8 mouse cellular contexts compared by ENCODE assay signal in genomic region chr1:171063569-171064490, GRCm38 (mm10). TPM values are rescaled to one million over a fixed set of nuclear protein-coding genes. Genes with fewer than 3 reads are reported as not detected.
DNase-seq lines count a peak whose midpoint lies in the region; ATAC-seq and TF ChIP-seq lines count a peak whose summit lies in the region.
"Not testable (repeated sequence)": the region's sequence is repeated elsewhere in the genome, so short reads cannot be mapped to it uniquely, and the experiment has no call there.

No protein-coding gene starts in this region.

- H3K27me3 ChIP-seq in MEL (ENCODE audit: control insufficient read depth in 1 of 2, insufficient read depth in 2 of 2, low read length in 2 of 2): not testable (repeated sequence)
- peaks cover 43% of the 10 kb centered on the region for H3K27me3 ChIP-seq in embryonic facial prominence, embryonic 10.5 days (replicated peaks; ENCODE audit: low read depth, poor library complexity, severe bottlenecking)
- peaks cover 28% of the 10 kb centered on the region for H3K27me3 ChIP-seq in hindbrain, embryonic 15.5 days
- peaks cover 12% of the 10 kb centered on the region; the same call in 1 of the 2 replicates for H3K27me3 ChIP-seq in lung, postnatal 0 days (replicated peaks; ENCODE audit: insufficient read depth, low read length)

- H3K9ac ChIP-seq in MEL (ENCODE audit: control insufficient read depth, low read depth, low read length, poor library complexity, severe bottlenecking): peak overlapping the region; percentile 47
- H3K9ac ChIP-seq in hindbrain, embryonic 15.5 days; lung, postnatal 0 days (replicated peaks; ENCODE audit: low read depth): not testable (repeated sequence)

- not testable (repeated sequence) for TF ChIP-seq EP300 in MEL (IDR thresholded peaks at IDR 0.05; ENCODE audit: low read depth in 1 of 2, low read length in 2 of 2); lung, postnatal 0 days (IDR thresholded peaks at IDR 0.05)

- peak overlapping the region; percentile 13 to 45 for H3K4me3 ChIP-seq in MEL (ENCODE audit: control insufficient read depth in 1 of 2, insufficient read depth in 1 of 2, low read depth in 2 of 2, low read length in 2 of 2)
- H3K4me3 ChIP-seq in embryonic facial prominence, embryonic 10.5 days: peak overlapping the region; percentile 46
- H3K4me3 ChIP-seq in hindbrain, embryonic 15.5 days: peak overlapping the region; percentile 27
- H3K4me3 ChIP-seq in lung, postnatal 0 days (ENCODE audit: low read depth, low read length): peak overlapping the region; percentile 29

- not testable (repeated sequence) for TF ChIP-seq CTCF in MEL (IDR thresholded peaks at IDR 0.05 in 2 of 3, conservative IDR thresholded peaks at IDR 0.05 in 1 of 3; ENCODE audit: control insufficient read depth in 1 of 3, insufficient read depth in 1 of 3, low read depth in 2 of 3, low read length in 3 of 3, poor library complexity in 1 of 3, severe bottlenecking in 1 of 3); lung, postnatal 0 days (IDR thresholded peaks at IDR 0.05)

- H3K27ac ChIP-seq in MEL (ENCODE audit: control insufficient read depth, low read depth, low read length): peak overlapping the region; percentile 25; the same call in 1 of the 2 replicates
- not testable (repeated sequence) for H3K27ac ChIP-seq in embryonic facial prominence, embryonic 10.5 days (replicated peaks); hindbrain, embryonic 15.5 days (replicated peaks); lung, postnatal 0 days (ENCODE audit: low read length)

- H3K4me1 ChIP-seq in MEL (ENCODE audit: control insufficient read depth in 1 of 2, insufficient read depth in 2 of 2, low read length in 2 of 2); hindbrain, embryonic 15.5 days (replicated peaks); lung, postnatal 0 days (ENCODE audit: insufficient read depth, low read depth, low read length): not testable (repeated sequence)
- H3K4me1 ChIP-seq in embryonic facial prominence, embryonic 10.5 days: peaks cover 13% of the 10 kb centered on the region

- not testable (repeated sequence) for H3K36me3 ChIP-seq in MEL (ENCODE audit: control insufficient read depth in 1 of 2, insufficient read depth in 2 of 2, low read length in 2 of 2); embryonic facial prominence, embryonic 10.5 days (replicated peaks); hindbrain, embryonic 15.5 days; lung, postnatal 0 days (ENCODE audit: insufficient read depth, low read length)

- 9% methylated on average over 42 of the region's 61 CpGs for WGBS in embryonic facial prominence, embryonic 10.5 days
- 8% methylated on average over 42 of the region's 61 CpGs for WGBS in hindbrain, embryonic 15.5 days
- 8% methylated on average over 37 of the region's 61 CpGs for WGBS in lung, postnatal 0 days

- not testable (repeated sequence) for H3K9me3 ChIP-seq in MEL (replicated peaks; ENCODE audit: insufficient read depth, low read length); embryonic facial prominence, embryonic 10.5 days; hindbrain, embryonic 15.5 days; lung, postnatal 0 days (ENCODE audit: low read length)

- H3K79me2 ChIP-seq in MEL (ENCODE audit: control insufficient read depth, insufficient read depth, low read length, poor library complexity): not testable (repeated sequence)

- intact Hi-C loops in gastrocnemius, postnatal 14 days (cut with DNase I; ENCODE audit: low total_unique reads): not testable (repeated sequence)

- H3K4me2 ChIP-seq in hindbrain, embryonic 15.5 days: peak overlapping the region; percentile 45
- H3K4me2 ChIP-seq in lung, postnatal 0 days (replicated peaks; ENCODE audit: low read depth, low read length): peak overlapping the region; percentile 40

- not testable (repeated sequence) for DNase-seq in MEL (ENCODE audit: low read depth, low spot score); lung, postnatal 0 days (ENCODE audit: low spot score)
- DNase-seq in embryonic facial prominence, embryonic 10.5 days (ENCODE audit: low spot score): peak; percentile 61
- peak; percentile 30 for DNase-seq in gastrocnemius, postnatal 14 days
- peak; percentile 64 to 68 for DNase-seq in layer of hippocampus, postnatal 36 days
- DNase-seq in testis, postnatal 14 days (ENCODE audit: low spot score): peak; percentile 70

- TF ChIP-seq POLR2A in MEL (IDR thresholded peaks at IDR 0.05; ENCODE audit: control insufficient read depth in 1 of 2, insufficient read depth in 1 of 2, low read depth in 1 of 2, low read length in 2 of 2, poor library complexity in 1 of 2): not testable (repeated sequence)

- TF ChIP-seq RAD21 in MEL (IDR thresholded peaks at IDR 0.05; ENCODE audit: low read depth, low read length): not testable (repeated sequence)

- ATAC-seq in hindbrain, embryonic 15.5 days (ENCODE audit: low FRiP score, low read depth): peak; percentile 71
- peak; percentile 76 for ATAC-seq in lung, postnatal 0 days
- ATAC-seq in neutrophil, adult 5-6 weeks (ENCODE audit: extremely low read depth, insufficient number of reproducible peaks, low FRiP score, poor library complexity, severe bottlenecking): peak; percentile 27

RNA-seq across cellular contexts. Expression of gene Fcgr3, which starts 0.9 kb away (rescaled TPM):
- total RNA-seq in MEL (2012; rRNA removed): 0.39 and 0.62 TPM in 2 replicates
- polyA plus RNA-seq in MEL (2012; ENCODE audit: insufficient read depth in 1 of 2, insufficient read length in 2 of 2, low read depth in 1 of 2, low replicate concordance in 2 of 2, missing spikeins in 1 of 2): 1 to 10 TPM in 1 of 2 experiments, not detected in 1; 6.1 TPM
- polyA plus RNA-seq in embryonic facial prominence, embryonic 10.5 days (2016; fragmentation: Nextera tagmentation; extraction: Ambion mirVana): 3.8 and 5.5 TPM in 2 replicates
- 1 to 10 TPM; 7.0 to 7.4 TPM for total RNA-seq in gastrocnemius, postnatal 14 days (2021)
- polyA plus RNA-seq in hindbrain, embryonic 15.5 days (2015; fragmentation: Nextera tagmentation; extraction: Ambion mirVana): 9.6 and 12.3 TPM in 2 replicates
- total RNA-seq in layer of hippocampus, postnatal 36 days (2021): 10 to 100 TPM in 1 of 2 experiments, 1 to 10 TPM in 1; 9.7 to 10.4 TPM
- 29.3 and 37.4 TPM in 2 replicates for polyA plus RNA-seq in lung, postnatal 0 days (2015; fragmentation: Nextera tagmentation; extraction: Ambion mirVana)
- total RNA-seq in neutrophil, adult 5-6 weeks (2017): 682 and 697 TPM in 2 replicates

RNA-seq across cellular contexts. Expression of gene Fcgr4, which starts 45.1 kb away (rescaled TPM):
- not detected in 2 replicates for total RNA-seq in MEL (2012; rRNA removed)
- polyA plus RNA-seq in MEL (2012; ENCODE audit: insufficient read depth in 1 of 2, insufficient read length in 2 of 2, low read depth in 1 of 2, low replicate concordance in 2 of 2, missing spikeins in 1 of 2): not detected
- 0.31 TPM in 1 of 2 replicates, not detected in the other for polyA plus RNA-seq in embryonic facial prominence, embryonic 10.5 days (2016; fragmentation: Nextera tagmentation; extraction: Ambion mirVana)
- not detected for total RNA-seq in gastrocnemius, postnatal 14 days (2021)
- 0.27 and 1.0 TPM in 2 replicates for polyA plus RNA-seq in hindbrain, embryonic 15.5 days (2015; fragmentation: Nextera tagmentation; extraction: Ambion mirVana)
- under 1 TPM in 1 of 2 experiments, not detected in 1; 0.30 TPM for total RNA-seq in layer of hippocampus, postnatal 36 days (2021)
- 3.3 and 4.0 TPM in 2 replicates for polyA plus RNA-seq in lung, postnatal 0 days (2015; fragmentation: Nextera tagmentation; extraction: Ambion mirVana)
- total RNA-seq in neutrophil, adult 5-6 weeks (2017): 134 TPM in 2 replicates

RNA-seq across cellular contexts. Expression of gene Cfap126, which starts 49.9 kb away (rescaled TPM):
- total RNA-seq in MEL (2012; rRNA removed): 0.69 and 0.75 TPM in 2 replicates
- polyA plus RNA-seq in MEL (2012; ENCODE audit: insufficient read depth in 1 of 2, insufficient read length in 2 of 2, low read depth in 1 of 2, low replicate concordance in 2 of 2, missing spikeins in 1 of 2): 1 to 10 TPM in 1 of 2 experiments, not detected in 1; 3.5 TPM
- 1.1 and 2.0 TPM in 2 replicates for polyA plus RNA-seq in embryonic facial prominence, embryonic 10.5 days (2016; fragmentation: Nextera tagmentation; extraction: Ambion mirVana)
- total RNA-seq in gastrocnemius, postnatal 14 days (2021): under 1 TPM; 0.72 to 0.73 TPM
- polyA plus RNA-seq in hindbrain, embryonic 15.5 days (2015; fragmentation: Nextera tagmentation; extraction: Ambion mirVana): 7.7 and 14.1 TPM in 2 replicates
- total RNA-seq in layer of hippocampus, postnatal 36 days (2021): 1 to 10 TPM in 1 of 2 experiments, under 1 TPM in 1; 0.92 to 1.8 TPM
- 32.2 and 33.2 TPM in 2 replicates for polyA plus RNA-seq in lung, postnatal 0 days (2015; fragmentation: Nextera tagmentation; extraction: Ambion mirVana)
- total RNA-seq in neutrophil, adult 5-6 weeks (2017): not detected in 2 replicates

Comparison
In these comparisons a context has a peak if more than half of its experiments do, and no peak if none do; other contexts are left out.
1. RNA of gene Fcgr3, which starts 0.9 kb away (total RNA-seq): 682 to 697 TPM in neutrophil, adult 5-6 weeks; 9.7 to 10.4 TPM in layer of hippocampus, postnatal 36 days, 7.0 to 7.4 TPM in gastrocnemius, postnatal 14 days and 0.39 to 0.62 TPM in MEL; every median in the first group is over 10 times any median in the second.
2. RNA of gene Fcgr4, which starts 45.1 kb away (total RNA-seq): 134 TPM in neutrophil, adult 5-6 weeks; 0.30 TPM in layer of hippocampus, postnatal 36 days, not detected in gastrocnemius, postnatal 14 days and not detected in MEL; every median in the first group is over 100 times any median in the second.
3. Peak in every context shown above with its lines, with median percentiles within 50 percentile points of each other: H3K4me3 ChIP-seq and ATAC-seq.